Mouse (Mus musculus) stomach, embryonic 14.5 days (tissue): Measurements from ENCODE around the gene Il5. TPM values are rescaled to one million over a fixed set of nuclear protein-coding genes. Genes with fewer than 3 reads are reported as not detected.

Experiments
- ATAC-seq: fragments of 200-750 bp; cut with Nextera tagmentation; 2 replicates; pipeline ENCODE4 v1.8.0; 2017; ENCODE audit warnings: low read depth, moderate TSS enrichment; ENCODE audit not compliant: insufficient number of reproducible peaks, insufficient read depth, low FRiP score
- H3K27ac ChIP-seq: fragments of 300-500 bp; sonication (generic); 2 replicates; pipeline ENCODE4 v1.5.1; 2014; ENCODE audit warnings: mild to moderate bottlenecking, low read length, moderate library complexity, mixed read lengths
- H3K27me3 ChIP-seq: fragments of 300-500 bp; sonication (generic); 2 replicates; pipeline ENCODE4 v1.6.1; 2014; ENCODE audit warnings: low read length, control low read depth, mixed read lengths; ENCODE audit not compliant: control insufficient read depth, insufficient read depth
- H3K36me3 ChIP-seq: fragments of 300-500 bp; sonication (generic); 2 replicates; pipeline ENCODE4 v1.6.1; 2014; ENCODE audit warnings: mild to moderate bottlenecking, control low read depth, low read length, moderate library complexity, mixed read lengths; ENCODE audit not compliant: control insufficient read depth, insufficient read depth
- H3K4me1 ChIP-seq: fragments of 300-500 bp; sonication (generic); 2 replicates; pipeline ENCODE4 v1.6.1; 2014; ENCODE audit warnings: low read length, control low read depth, mixed read lengths; ENCODE audit not compliant: control insufficient read depth, insufficient read depth
- H3K4me2 ChIP-seq: fragments of 300-500 bp; sonication (generic); replicated peaks from 2 replicates; pipeline ENCODE4 v1.6.1; 2014; ENCODE audit warnings: low read depth, low read length, control low read depth
- H3K4me3 ChIP-seq: fragments of 300-500 bp; sonication (generic); 2 replicates; pipeline ENCODE4 v1.5.1; 2014; ENCODE audit warnings: low read depth, low read length, control low read depth
- H3K9ac ChIP-seq: fragments of 300-500 bp; sonication (generic); replicated peaks from 2 replicates; pipeline ENCODE4 v1.6.1; 2014; ENCODE audit warnings: low read depth, mild to moderate bottlenecking, control low read depth, low read length, moderate library complexity, mixed read lengths
- H3K9me3 ChIP-seq: fragments of 300-500 bp; sonication (generic); 2 replicates; pipeline ENCODE4 v1.6.1; 2016; ENCODE audit warnings: low read depth, low read length, control low read depth; ENCODE audit not compliant: control insufficient read depth
- WGBS: fragments of 180-500 bp; shearing (Covaris S2); extraction: QIAGEN DNeasy Blood & Tissue Kit; methylation state at CpG from one replicate; pipeline ENCODE4 v1.1.7; 2014; 5-methylcytosine and 5-hydroxymethylcytosine counted together
- polyA plus RNA-seq: library from polyadenylated mRNA; unstranded; fragments of >200 nt; fragmentation: Nextera tagmentation; extraction: Ambion mirVana; gene quantifications from 2 replicates; pipeline ENCODE4 v1.2.1, GENCODE M21; 2014

The Il5 gene
- polyA plus RNA-seq, 1 experiment from 2014 or later, result not detected

DNA sequence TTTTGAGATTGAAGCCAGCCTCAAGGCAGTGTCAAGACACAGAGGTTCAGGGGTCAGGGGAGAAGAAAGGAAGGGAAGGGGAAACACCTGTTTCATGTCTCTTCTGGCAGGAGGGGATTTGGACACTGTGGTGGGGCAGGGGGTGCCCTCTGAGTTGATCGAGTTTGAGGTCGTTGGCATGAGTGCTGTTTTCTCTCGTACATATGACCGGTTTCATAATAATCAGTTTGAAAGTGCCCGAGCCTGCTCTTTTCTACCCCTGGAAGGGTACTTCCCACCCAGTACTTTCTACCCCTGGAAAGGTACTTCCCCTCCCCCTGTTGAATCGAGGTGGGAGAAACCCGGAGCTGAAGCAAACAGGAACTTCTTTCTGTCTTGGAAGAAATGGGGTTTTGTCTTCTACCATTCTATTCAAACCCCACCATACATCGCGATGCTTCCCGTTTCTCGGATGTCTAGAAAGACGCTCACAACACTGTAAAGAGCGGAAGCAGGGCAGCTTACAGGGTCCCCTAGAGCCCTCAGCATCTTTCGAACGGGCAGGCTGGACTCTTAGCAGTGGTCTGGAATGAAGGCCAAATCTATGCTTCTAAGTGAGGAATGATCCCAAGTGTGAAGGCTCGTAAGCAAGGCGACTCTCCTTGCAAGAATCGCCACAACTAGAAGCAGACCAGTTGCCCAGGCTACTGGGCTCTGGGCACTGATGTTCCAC is 14.5 kb downstream of the Il5 start:
- 66% methylated on average over 18 of the region's 18 CpGs for WGBS
- ATAC-seq, result no peak
- no peaks in the 10 kb centered on the region for H3K9me3 ChIP-seq
- H3K4me3 ChIP-seq, result no peak overlapping the region
- no peak overlapping the region for H3K27ac ChIP-seq
- no peak overlapping the region for H3K4me2 ChIP-seq
- H3K4me1 ChIP-seq, result no peaks in the 10 kb centered on the region
- H3K36me3 ChIP-seq, result no peaks in the 10 kb centered on the region
- no peak overlapping the region for H3K9ac ChIP-seq
- no peaks in the 10 kb centered on the region for H3K27me3 ChIP-seq

DNA sequence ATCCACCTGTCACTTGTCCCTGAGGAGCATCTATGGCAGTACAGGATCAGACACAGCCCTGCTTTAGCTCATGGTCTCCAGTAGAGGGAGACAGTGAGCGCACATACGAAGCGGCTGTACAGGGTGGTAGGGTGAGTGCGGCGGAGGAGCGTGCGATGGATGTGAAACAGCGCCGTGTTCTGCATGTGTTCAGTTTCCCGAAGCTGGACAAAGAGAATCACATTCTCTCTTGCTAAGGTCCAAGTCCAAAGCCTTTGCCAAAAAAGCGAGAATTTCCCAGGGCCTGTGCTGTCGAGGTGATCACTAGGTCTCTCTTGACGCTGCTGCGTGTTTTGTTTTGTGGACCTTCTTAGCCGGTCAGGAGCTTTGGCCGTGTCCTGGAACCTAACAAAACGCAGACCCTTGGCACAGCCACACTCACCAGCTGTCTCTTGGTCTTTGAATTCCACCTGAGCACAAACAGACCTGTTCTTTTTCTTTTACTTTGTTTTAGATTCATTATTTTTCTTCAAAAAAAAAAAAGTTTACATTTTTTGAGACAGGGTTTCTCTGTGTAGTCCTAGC is 15.2 kb downstream of the Il5 start:
- H3K36me3 ChIP-seq, result no peaks in the 10 kb centered on the region
- H3K4me3 ChIP-seq, result no peak overlapping the region
- H3K4me2 ChIP-seq, result peak overlapping the region; percentile 17; the same call in 1 of the 2 replicates
- peak; percentile 85 for ATAC-seq
- no peaks in the 10 kb centered on the region for H3K4me1 ChIP-seq
- no peaks in the 10 kb centered on the region for H3K27me3 ChIP-seq
- no peak overlapping the region for H3K9ac ChIP-seq
- H3K27ac ChIP-seq, result no peak overlapping the region
- no peaks in the 10 kb centered on the region for H3K9me3 ChIP-seq
- WGBS, result 22% methylated on average over 17 of the region's 17 CpGs

DNA sequence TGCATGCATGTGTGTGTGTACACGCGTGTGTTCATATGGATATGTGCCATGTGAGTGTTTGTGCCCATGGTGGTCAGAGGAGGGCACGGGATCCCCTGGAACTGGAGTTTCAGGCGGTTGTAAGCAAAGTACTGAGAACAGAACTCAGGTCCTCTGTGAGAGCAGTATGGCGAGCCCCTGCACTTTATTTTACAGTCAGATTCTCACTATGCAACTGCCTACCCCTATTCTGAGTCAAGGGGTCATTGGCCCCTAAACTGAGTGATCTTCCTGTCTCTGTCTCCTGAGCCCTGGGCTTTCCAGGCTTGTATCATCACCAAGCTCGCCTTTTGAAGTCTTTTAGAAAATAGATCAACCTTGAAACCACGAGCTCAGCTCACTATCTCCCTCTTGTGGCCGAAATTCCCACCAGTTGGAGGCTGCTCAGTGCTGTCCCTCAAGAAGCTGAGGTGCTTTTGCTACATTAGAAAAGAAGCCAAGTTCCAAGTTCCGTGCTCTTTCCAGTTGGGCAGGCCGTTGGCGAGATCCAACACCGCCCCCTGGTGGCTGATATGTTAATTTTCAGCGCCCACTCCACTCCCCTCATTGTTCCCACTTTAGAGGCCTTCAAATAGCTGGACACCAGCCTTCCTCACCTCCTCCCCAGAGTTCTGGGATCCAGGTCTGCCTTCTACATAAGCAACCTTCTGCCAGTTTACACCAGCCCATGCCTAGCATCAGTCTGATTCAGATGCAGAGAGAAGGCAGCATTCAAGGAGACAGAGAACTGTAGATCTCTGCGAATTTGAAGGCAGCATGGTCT is 16.4 kb downstream of the Il5 start:
- Histone ChIP-seq H3K36me3 (no peaks in the 10 kb centered on the region), H3K4me2 (no peak overlapping the region), H3K9ac (no peak overlapping the region), H3K27ac (no peak overlapping the region), H3K27me3 (no peaks in the 10 kb centered on the region), H3K4me1 (no peaks in the 10 kb centered on the region), H3K4me3 (no peak overlapping the region), H3K9me3 (no peaks in the 10 kb centered on the region)
- ATAC-seq, result 0 out of 2 replicates have a peak, but pooled peaks have one; percentile 67
- WGBS, result 47% methylated on average over 14 of the region's 14 CpGs

DNA sequence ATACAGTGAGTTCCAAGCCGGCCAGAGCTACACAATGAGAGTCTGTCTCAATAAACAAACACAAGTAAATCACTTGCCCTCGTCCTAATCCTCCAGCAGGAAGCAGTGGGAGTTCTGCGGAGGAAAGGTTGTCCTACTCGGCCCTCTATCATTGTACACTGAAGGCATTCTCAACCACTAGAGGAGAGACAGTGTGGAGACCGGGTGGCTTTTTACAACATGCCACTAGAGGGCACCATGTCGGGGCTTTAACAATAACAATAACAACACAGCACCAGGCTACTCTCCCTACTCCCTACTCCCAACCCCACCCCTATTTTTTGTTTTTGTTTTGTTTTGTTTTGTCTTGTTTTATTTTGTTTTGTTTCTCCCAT is 17.0 kb downstream of the Il5 start:
- ATAC-seq, result 0 out of 2 replicates have a peak, but pooled peaks have one; percentile 31
- H3K9ac ChIP-seq, result no peak overlapping the region
- no peaks in the 10 kb centered on the region for H3K27me3 ChIP-seq
- no peak overlapping the region for H3K4me3 ChIP-seq
- H3K27ac ChIP-seq, result no peak overlapping the region
- no peak overlapping the region for H3K4me2 ChIP-seq
- H3K36me3 ChIP-seq, result no peaks in the 10 kb centered on the region
- no peaks in the 10 kb centered on the region for H3K9me3 ChIP-seq
- no peaks in the 10 kb centered on the region for H3K4me1 ChIP-seq
- WGBS, result 40% methylated on average over 6 of the region's 6 CpGs

DNA sequence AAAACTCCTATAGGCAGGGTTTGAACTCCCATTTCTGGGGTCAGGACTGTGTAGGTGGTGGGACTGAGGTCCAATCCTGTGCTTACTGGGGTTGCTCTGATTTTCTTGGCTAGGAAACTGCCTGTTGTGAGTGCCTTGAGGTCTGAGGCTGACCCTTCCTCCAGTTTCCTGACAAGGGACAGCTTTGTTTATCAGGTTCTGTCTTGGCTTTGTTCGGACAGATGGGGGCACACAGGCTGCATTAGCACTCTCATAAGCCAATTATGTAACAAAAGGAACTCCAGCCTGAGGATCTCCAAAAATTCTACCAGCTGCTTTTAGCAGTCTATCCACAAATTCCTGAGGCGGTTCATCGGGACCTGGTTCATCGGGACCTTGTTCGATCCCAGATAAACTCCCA is 21.8 kb downstream of the Il5 start:
- H3K27ac ChIP-seq, result no peak overlapping the region
- WGBS, result 31% methylated on average over 5 of the region's 5 CpGs
- H3K36me3 ChIP-seq, result no peaks in the 10 kb centered on the region
- no peak overlapping the region for H3K9ac ChIP-seq
- no peaks in the 10 kb centered on the region for H3K4me1 ChIP-seq
- no peak for ATAC-seq
- H3K4me2 ChIP-seq, result no peak overlapping the region
- no peaks in the 10 kb centered on the region for H3K9me3 ChIP-seq
- no peaks in the 10 kb centered on the region for H3K27me3 ChIP-seq
- H3K4me3 ChIP-seq, result no peak overlapping the region

DNA sequence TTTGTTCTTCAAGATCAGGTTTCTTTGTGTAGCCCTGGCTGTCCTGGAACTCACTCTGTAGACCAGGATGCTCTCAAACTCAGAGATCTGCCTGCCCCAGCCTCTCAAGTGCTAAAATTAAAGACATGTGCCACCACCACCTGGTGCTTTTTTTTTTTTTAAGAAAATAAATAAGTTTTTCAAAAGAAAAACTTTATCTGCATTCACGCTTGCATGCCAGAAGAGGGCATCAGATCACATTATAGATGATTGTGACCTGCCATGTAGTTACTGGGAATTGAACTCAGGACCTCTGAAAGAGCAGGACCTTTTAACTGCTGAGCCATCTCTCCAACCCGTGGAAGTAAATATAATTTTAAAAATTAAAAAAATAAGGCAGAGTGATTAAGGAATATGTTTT is 24.7 kb downstream of the Il5 start:
- no peaks in the 10 kb centered on the region for H3K9me3 ChIP-seq

DNA sequence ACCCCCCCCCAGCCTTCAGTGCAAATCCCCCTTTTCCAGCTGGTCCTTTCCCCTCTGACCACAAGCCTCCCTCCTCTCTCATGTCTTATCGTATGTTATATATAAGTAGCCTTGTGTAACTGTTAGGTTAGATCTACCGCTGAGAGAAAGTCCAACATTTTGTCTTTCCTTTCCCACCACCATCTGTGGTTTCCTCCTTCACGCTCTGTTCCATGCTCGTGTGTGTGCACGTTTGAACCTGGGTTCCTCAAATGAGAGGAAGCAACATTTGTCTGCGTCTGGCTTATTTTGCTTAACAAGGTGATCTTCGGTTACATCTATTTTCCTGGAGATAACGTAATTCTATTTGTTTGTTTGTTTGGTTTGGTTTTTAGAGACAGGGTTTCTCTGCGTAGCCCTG is 27.4 kb downstream of the Il5 start:
- Histone ChIP-seq H3K27me3 (no peaks in the 10 kb centered on the region), H3K4me2 (no peak overlapping the region), H3K36me3 (no peaks in the 10 kb centered on the region), H3K9me3 (no peaks in the 10 kb centered on the region), H3K9ac (no peak overlapping the region), H3K4me3 (no peak overlapping the region), H3K4me1 (no peaks in the 10 kb centered on the region), H3K27ac (no peak overlapping the region)
- WGBS, result 89% methylated on average over 9 of the region's 9 CpGs
- ATAC-seq, result no peak

More for the DNA sequence above, 24.7 kb downstream of the Il5 start:
- Histone ChIP-seq H3K9ac (no peak overlapping the region), H3K27me3 (no peaks in the 10 kb centered on the region), H3K36me3 (no peaks in the 10 kb centered on the region), H3K4me3 (no peak overlapping the region), H3K27ac (no peak overlapping the region), H3K4me2 (no peak overlapping the region), H3K4me1 (no peaks in the 10 kb centered on the region)
- ATAC-seq, result no peak
- WGBS, result 84% methylated on average over 2 of the region's 2 CpGs

DNA sequence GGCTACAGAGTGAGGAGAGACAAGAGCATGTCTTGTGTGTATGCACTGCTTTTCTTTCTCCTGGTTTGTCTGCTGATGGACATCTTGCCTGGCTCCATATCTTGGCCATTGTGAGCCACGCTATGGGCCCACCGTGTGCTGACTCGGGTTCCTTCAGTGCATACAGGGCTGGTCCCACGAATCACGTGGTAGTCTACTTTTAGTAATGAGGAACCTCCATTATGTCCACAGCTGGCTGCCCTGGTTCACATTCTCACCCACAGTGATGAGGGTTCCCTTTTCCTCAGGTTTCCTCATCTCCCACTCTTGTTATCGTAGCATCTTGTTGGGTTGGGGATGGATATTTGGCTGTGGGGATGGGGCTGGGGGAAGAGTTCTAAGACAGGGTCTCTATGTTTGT is 28.0 kb downstream of the Il5 start:
- no peak for ATAC-seq
- Histone ChIP-seq H3K4me2 (no peak overlapping the region), H3K4me3 (no peak overlapping the region), H3K4me1 (no peaks in the 10 kb centered on the region), H3K9ac (no peak overlapping the region), H3K36me3 (no peaks in the 10 kb centered on the region), H3K27ac (no peak overlapping the region), H3K9me3 (no peaks in the 10 kb centered on the region), H3K27me3 (no peaks in the 10 kb centered on the region)
- WGBS, result 89% methylated on average over 6 of the region's 6 CpGs
